Mouse (Mus musculus): ENCODE data around the gene Syt7.

DNA sequence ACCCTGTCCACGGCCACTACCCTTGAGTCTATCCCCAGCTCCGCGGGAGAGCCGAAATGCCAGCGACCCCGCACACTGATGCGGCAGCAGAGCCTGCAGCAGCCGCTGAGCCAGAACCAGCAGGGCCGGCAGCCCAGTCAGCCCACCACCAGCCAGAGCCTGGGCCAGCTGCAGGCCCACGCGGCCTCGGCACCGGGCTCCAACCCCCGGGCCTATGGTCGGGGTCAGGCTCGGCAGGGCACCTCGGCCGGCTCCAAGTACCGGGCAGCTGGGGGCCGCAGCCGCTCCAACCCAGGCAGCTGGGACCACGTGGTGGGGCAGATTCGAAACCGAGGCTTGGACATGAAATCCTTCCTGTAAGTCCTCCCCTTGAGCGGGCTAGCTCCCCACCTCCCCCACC, 37.4 kb downstream of the Syt7 start:
- TF ChIP-seq FLI1 (IDR thresholded peaks at IDR 0.05; ENCODE audit: low read length) = no peak
- TF ChIP-seq GATA1 (IDR thresholded peaks at IDR 0.05; ENCODE audit: borderline replicate concordance, low read length) = no peak
